Mouse (Mus musculus): Measurements from ENCODE around the gene Cyp4f14. TPM values are rescaled to one million over a fixed set of nuclear protein-coding genes. Genes with fewer than 3 reads are reported as not detected.

The Cyp4f14 gene
- polyA plus RNA-seq, 1 experiment: 18.6 TPM

DNA sequence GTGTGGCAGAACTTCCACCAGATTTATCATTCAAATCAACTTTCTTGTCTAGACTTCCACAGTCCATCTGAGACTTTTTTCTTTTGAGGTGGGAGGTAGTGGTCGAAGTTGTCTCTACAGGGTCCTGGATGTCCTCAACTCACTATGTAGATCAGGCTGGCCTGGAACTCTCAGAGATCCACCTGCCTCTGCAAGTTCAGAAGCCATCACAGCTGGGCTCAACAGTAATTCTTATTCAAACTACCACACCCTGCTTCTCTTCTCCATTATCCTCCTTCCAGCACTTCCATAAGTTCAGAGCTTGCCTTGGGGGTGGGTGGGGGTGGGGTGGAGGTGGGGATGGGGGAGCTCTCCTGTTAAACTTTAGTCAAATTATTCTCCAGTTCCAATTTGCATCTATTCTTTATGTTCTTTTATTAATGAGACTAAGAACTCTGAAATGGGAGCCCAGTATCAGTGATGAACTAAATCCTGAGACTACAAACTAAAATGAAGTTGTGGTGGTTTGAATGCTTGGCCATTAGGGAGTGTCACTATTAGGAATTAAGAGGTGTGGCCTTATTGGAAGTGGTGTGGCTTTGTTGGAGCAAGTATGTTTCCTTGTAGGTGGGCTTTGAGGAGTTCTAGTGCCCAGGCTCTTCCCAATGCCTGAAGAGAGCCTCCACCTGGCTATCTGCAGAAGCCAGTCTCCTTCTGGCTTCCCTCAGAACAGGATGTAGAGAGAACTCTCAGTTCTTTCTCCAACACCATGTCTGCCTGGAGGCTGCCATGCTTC is 15.2 kb downstream of the Cyp4f14 start:
- TF ChIP-seq CTCF (IDR thresholded peaks at IDR 0.05; ENCODE audit: extremely low read depth, insufficient read depth, low read length): no peak
- Histone ChIP-seq H3K4me3 (ENCODE audit: insufficient read depth, low read length) (no peak overlapping the region), H3K4me1 (ENCODE audit: control insufficient read depth, insufficient read depth, low read length) (no peaks in the 10 kb centered on the region), H3K27ac (ENCODE audit: insufficient read depth, low read length) (no peak overlapping the region)

DNA sequence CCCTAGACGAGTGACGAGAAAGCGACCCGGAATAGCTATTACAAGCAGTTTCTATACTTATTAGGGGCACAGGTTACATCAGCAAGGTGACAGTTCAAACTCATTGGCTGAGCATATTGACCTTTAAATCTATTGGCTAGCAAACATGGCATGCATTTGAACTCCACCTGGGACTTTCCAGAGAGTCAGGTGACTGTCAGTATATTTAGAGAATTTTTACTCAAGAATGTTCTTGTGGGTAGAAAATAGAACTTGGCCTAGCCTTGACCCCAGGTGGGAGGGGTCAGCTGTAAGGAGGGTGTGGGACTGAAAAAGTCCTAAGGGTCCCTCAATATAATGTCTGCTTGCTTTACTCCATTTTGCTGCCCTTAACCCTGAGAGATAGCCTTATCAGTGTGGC is 21.7 kb downstream of the Cyp4f14 start:
- no peak for TF ChIP-seq CTCF (IDR thresholded peaks at IDR 0.05; ENCODE audit: extremely low read depth, insufficient read depth, low read length)
- TF ChIP-seq POLR2A (IDR thresholded peaks at IDR 0.05; ENCODE audit: extremely low read depth, insufficient read depth, low read length): no peak
- no peak overlapping the region for H3K27ac ChIP-seq (ENCODE audit: insufficient read depth, low read length)

DNA sequence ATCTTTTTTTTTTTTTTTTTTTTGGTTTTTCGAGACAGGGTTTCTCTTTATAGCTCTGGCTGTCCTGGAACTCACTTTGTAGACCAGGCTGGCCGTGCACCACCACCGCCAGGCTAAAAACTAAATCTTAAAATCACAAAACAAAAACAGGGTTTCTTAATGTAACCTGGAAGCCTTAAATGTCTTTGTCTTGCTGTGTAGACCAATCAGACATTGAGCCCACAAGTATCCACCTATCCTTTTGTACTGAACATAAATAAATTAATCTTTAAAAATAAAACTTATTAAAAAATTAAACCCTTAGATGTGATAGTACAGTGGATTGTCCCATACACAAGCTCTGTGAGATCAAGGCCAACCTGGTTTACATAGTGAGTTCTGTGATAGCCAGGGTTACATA is 23.2 kb downstream of the Cyp4f14 start:
- TF ChIP-seq CTCF (IDR thresholded peaks at IDR 0.05; ENCODE audit: extremely low read depth, insufficient read depth, low read length) (no peak), POLR2A (IDR thresholded peaks at IDR 0.05; ENCODE audit: extremely low read depth, insufficient read depth, low read length) (no peak)
- H3K4me1 ChIP-seq (ENCODE audit: control insufficient read depth, insufficient read depth, low read length): peaks cover 5% of the 10 kb centered on the region
- H3K4me3 ChIP-seq (ENCODE audit: insufficient read depth, low read length): no peak overlapping the region
- no peak overlapping the region for H3K27ac ChIP-seq (ENCODE audit: insufficient read depth, low read length)

More for the DNA sequence above, 21.7 kb downstream of the Cyp4f14 start:
- Histone ChIP-seq H3K4me3 (ENCODE audit: insufficient read depth, low read length) (no peak overlapping the region), H3K4me1 (ENCODE audit: control insufficient read depth, insufficient read depth, low read length) (peaks cover 1% of the 10 kb centered on the region; the same call in 1 of the 2 replicates)

DNA sequence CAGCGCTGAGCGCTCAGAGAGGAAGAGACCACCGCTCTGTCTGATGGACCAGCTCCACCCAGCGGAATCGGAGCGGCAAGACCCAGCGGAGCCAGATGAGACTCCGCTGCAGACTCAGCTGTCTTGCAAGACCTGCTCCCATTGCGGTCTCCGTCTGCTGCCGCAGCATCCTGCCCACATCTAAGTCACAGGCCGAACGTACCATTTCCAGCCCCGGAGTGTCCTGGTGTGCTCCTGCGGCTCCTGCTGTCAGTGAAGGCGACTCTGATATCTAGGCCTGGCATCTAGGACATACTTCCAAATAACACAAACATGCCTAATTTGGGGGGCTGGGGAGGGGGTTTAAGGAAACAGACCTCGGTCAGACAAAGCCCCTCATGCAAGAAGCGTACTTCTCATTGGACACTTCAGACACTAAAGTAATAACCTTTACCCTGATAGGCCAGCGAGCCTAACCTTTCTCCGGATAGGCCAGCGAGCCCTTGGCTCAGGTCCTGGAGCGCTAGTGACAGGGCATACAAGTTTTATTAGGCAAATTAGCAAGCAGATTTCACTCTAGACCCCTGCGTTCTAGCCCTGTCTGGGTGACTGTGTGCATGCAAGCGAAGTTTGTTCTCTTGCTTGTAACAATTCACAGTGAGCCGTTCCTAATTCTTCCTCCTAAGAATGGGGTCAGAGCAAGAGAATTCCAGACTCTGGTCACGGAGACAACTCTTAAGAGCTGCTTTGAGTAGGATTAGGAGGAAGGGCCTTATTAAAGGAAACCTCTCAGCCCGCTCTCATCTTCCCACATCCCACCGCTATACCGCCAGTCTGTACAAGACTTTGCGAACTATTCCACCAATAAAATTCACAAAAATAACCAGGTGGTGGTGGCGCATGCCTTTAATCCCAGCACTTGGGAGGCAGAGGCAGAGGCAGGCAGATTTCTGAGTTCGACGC is 25.6 kb downstream of the Cyp4f14 start, which contains the start of gene Zfp870:
Gene Zfp870, minus strand, starts transcription at position 404 of the 942 bp plus-strand sequence.
- TF ChIP-seq CTCF (IDR thresholded peaks at IDR 0.05; ENCODE audit: extremely low read depth, insufficient read depth, low read length): no peak
- TF ChIP-seq POLR2A (IDR thresholded peaks at IDR 0.05; ENCODE audit: extremely low read depth, insufficient read depth, low read length): no peak; the same call in 1 of the 2 replicates
- H3K4me1 ChIP-seq (ENCODE audit: control insufficient read depth, insufficient read depth, low read length): peaks cover 5% of the 10 kb centered on the region
- no peak within 1 kb of the TSS for H3K27ac ChIP-seq (ENCODE audit: insufficient read depth, low read length)
- H3K4me3 ChIP-seq (ENCODE audit: insufficient read depth, low read length): peak within 1 kb of the TSS; percentile 79

DNA sequence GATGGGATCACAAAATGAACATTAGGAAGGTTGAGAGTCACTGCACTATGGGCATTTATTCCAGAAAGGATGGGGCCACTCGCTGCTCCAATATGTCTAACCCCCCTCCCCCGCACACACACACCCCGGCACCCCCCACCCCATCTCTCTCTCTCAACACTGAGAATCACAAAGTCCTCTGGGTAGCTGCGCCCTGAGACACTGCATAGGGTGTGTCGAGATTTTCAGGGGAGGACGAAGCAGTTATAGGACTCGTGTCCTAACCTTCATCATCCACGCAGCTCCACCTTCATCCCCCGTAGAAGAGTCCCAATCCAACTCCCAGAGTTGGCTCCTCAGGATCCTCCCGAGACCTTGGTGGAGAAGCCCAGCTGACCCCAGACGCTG is 26.3 kb downstream of the Cyp4f14 start:
- Histone ChIP-seq H3K27ac (ENCODE audit: insufficient read depth, low read length) (no peak overlapping the region), H3K4me3 (ENCODE audit: insufficient read depth, low read length) (peak overlapping the region; percentile 79), H3K4me1 (ENCODE audit: control insufficient read depth, insufficient read depth, low read length) (peaks cover 5% of the 10 kb centered on the region)
- TF ChIP-seq POLR2A (IDR thresholded peaks at IDR 0.05; ENCODE audit: extremely low read depth, insufficient read depth, low read length) (no peak), CTCF (IDR thresholded peaks at IDR 0.05; ENCODE audit: extremely low read depth, insufficient read depth, low read length) (no peak)

DNA sequence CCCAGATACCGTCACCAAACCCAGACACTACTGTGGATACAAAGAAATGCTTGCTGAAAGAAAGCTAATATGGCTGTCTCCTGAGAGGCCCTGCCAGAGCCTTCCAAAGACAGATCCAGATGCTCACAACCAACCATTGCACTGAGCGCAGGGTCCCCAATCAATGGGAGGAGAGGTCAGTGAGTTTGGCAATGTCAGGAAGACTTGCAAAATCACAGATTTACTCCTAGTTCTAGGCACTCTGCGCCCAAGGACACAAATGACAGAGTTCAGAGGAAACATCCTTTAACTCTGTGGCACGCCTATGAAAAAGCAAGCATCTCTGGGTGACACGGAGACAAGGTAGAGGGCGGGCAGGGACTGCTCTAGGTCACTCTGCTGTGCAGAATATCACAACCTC is 27.5 kb downstream of the Cyp4f14 start:
- Histone ChIP-seq H3K4me3 (ENCODE audit: insufficient read depth, low read length) (peak overlapping the region; percentile 14; the same call in 1 of the 2 replicates), H3K4me1 (ENCODE audit: control insufficient read depth, insufficient read depth, low read length) (peaks cover 5% of the 10 kb centered on the region), H3K27ac (ENCODE audit: insufficient read depth, low read length) (no peak overlapping the region)
- TF ChIP-seq POLR2A (IDR thresholded peaks at IDR 0.05; ENCODE audit: extremely low read depth, insufficient read depth, low read length) (no peak), CTCF (IDR thresholded peaks at IDR 0.05; ENCODE audit: extremely low read depth, insufficient read depth, low read length) (no peak)

DNA sequence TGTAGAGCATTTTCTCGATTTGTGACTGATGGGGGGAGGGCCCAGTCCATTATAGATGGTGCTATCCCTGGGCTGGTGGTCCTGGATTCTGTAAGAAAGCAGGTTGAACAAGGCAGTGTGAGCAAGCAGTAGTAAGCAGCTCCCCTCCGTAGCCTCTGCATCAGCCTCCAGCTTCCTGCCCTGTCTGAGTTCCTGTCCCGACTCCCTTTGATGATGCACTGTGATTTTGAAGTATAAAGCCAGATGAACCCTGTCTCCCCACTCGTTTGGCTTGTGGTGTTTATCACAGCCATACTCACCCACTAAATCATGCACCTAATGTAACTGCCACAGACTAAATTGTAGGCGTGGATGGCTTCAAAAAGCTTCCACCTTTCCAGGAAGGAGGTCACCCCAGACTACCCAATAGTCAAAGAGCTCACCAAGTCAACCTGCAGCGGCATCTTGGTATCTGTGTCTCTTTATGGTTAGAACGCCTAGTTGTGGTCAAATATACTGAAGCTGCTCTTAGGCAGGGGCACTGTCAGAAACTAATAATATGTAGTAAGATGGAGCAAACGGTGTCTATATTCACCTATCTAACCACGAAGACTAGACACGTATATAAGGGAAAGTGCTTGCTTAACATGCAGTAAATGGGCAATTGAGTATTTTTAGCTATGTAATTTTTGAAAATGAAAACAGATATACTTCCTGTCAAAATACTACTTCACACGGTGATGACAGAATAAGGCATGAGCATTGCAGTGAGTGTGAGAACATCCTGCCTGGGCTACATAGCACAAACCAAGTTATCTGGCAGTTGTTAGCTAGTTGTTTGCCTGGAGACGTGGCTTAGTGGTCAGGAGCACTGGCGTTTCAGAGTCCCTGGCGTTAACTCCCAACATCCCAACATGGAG is 36.6 kb downstream of the Cyp4f14 start:
- Histone ChIP-seq H3K4me1 (ENCODE audit: control insufficient read depth, insufficient read depth, low read length) (no peaks in the 10 kb centered on the region), H3K27ac (ENCODE audit: insufficient read depth, low read length) (no peak overlapping the region), H3K4me3 (ENCODE audit: insufficient read depth, low read length) (no peak overlapping the region)
- no peak for TF ChIP-seq POLR2A (IDR thresholded peaks at IDR 0.05; ENCODE audit: extremely low read depth, insufficient read depth, low read length)
- TF ChIP-seq CTCF (IDR thresholded peaks at IDR 0.05; ENCODE audit: extremely low read depth, insufficient read depth, low read length): no peak

DNA sequence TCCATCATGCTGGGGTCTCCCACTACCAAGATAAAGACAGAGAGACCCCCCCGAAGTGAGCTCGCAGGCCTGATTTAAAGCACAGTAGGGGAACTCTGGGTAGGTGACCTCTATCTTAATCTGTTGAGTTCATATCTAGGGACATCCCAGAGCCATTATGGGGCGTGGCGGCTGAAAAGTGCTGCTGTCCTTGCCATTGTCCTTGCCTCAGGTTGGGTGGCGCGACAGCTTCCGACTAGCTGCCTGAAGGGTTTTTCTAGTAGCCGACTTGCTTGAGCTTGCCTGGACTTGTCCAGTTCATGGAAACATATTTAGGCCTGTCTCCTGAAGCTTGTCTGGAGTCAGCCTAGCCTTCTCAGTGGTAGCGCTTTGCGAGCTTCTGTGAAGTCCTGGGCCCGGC is 38.4 kb downstream of the Cyp4f14 start:
- H3K27ac ChIP-seq (ENCODE audit: insufficient read depth, low read length): no peak overlapping the region
- TF ChIP-seq CTCF (IDR thresholded peaks at IDR 0.05; ENCODE audit: extremely low read depth, insufficient read depth, low read length) (no peak), POLR2A (IDR thresholded peaks at IDR 0.05; ENCODE audit: extremely low read depth, insufficient read depth, low read length) (no peak)
- H3K4me3 ChIP-seq (ENCODE audit: insufficient read depth, low read length): no peak overlapping the region
- no peaks in the 10 kb centered on the region for H3K4me1 ChIP-seq (ENCODE audit: control insufficient read depth, insufficient read depth, low read length)
